Mouse (Mus musculus): ENCODE results near the gene Arap1.

DNA sequence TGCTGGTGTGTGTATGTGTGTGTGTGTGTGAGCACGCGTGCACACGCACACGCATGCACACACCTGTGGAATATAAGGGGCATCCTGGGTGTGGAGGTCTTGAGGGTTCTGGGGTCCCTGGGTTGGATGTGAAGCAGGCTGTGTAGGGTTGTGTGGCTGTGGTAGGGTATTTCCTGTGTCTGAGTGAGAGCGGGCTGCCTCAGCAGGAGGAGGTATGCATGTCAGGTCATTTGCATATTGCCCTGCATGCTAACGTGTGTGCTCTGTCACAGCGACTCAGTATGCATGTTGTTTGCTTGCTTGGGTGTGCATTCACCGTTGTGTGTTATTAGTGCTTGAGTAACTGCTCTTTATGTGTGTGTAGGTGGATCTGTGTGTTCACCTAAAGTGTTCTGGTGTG, 74.8 kb downstream of the Arap1 start:
- no peak for TF ChIP-seq CTCF (IDR thresholded peaks at IDR 0.05; ENCODE audit: extremely low read depth, insufficient read depth, insufficient read length, insufficient replicate concordance)
- TF ChIP-seq POLR2A (IDR thresholded peaks at IDR 0.05; ENCODE audit: low read depth, low read length), result no peak
